Mouse (Mus musculus): ENCODE results near the gene Il27ra.

Il27ra gene

GRCm38 (mm10) chr8:84066291-84066930 lies 24.0 kb upstream of the Il27ra start, which contains the start of gene Rfx1:
Gene Rfx1 (plus strand): TSS chr8:84066834.
- peak; percentile 100 for DNase-seq (ENCODE audit: low spot score in 2 of 2)

DNA sequence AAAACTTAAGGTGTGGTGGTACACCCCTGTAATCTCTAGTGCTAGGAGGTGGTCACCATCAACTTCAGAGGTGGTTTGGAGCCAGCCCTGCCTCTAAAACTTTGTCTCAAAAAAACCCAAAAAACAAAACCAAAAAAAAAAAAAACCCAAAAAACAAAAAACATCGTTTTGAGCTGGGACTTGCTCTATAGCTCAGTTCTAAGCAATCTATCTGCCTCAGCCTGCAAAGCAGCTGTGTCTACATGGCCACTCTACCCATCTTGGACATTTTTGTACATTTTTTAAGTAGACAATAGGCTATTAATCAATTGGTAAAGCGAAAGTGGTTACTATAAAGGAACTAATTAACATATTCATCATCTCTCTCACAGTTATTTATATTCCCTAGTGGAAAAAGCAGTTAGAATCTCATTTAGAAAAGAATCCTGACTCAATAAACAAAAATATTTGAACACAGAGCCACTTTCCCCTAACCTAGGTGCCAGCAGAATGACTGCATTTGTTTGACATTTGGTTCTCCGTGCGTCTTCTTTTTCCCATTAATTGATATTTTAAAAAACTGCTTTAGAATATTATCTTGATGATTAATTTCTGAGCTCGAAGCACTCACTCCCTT lies 23.2 kb upstream of the Il27ra start:
- no peak for DNase-seq (ENCODE audit: low spot score in 2 of 2)

DNA sequence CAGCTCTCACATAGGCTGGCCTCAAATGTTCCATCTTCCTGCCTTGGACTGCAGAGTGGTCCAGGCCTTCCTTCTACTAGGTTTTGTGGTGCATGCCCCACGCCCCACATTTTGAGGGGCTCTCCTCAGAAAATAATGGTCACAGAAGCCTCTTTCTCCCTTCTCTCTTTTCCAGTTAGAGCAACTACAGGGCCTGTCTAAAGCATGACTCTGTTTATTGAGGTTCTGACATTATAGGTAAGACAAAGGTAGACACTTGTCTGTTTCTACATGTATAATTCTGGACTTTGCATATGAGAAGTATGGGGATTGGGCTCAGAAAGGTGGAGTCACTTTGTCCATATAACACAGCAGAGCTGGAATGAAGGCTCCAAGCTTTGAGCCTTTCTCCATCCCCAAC lies 22.6 kb upstream of the Il27ra start, which contains the start of gene Gm10643:
TSS of gene Gm10643 (minus strand) at position 101 of the 400 bp plus-strand sequence.
- DNase-seq (ENCODE audit: low spot score in 2 of 2) = no peak

- no peak for DNase-seq (ENCODE audit: low spot score in 2 of 2)
Measured at GRCm38 (mm10) chr8:84063861-84064610, 21.6 kb upstream of the Il27ra start.

- no peak for DNase-seq (ENCODE audit: low spot score in 2 of 2)
Measured at GRCm38 (mm10) chr8:84060245-84060644, 17.9 kb upstream of the Il27ra start.

- no peak for DNase-seq (ENCODE audit: low spot score in 2 of 2)
Measured at GRCm38 (mm10) chr8:84059226-84059625, 16.8 kb upstream of the Il27ra start.

GRCm38 (mm10) chr8:84057827-84058226 lies 15.4 kb upstream of the Il27ra start:
- DNase-seq (ENCODE audit: low spot score in 2 of 2) = no peak

GRCm38 (mm10) chr8:84053229-84053628 lies 10.8 kb upstream of the Il27ra start:
- no peak for DNase-seq (ENCODE audit: low spot score in 2 of 2)

DNA sequence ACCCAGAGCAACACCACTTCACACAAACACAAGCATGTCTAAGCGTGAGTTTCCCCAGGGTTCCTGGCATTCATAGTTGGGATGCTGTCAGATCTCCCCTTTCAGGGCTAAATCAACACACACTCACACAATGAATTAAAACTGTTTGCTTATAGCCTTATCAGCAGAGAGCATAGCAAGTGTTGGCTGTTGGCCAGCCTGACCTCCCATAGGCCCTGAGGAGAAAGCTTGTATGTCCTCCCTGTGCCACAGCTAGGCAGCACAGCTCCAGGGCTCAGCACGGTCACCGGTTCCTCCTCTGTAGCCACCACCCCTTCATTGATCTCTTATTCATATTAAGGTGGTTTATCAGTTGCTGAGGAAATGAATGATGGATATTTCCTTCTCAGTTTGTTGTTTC lies 10.4 kb upstream of the Il27ra start:
- DNase-seq (ENCODE audit: low spot score in 2 of 2) = no peak

GRCm38 (mm10) chr8:84048171-84048570 lies 5.8 kb upstream of the Il27ra start:
- DNase-seq (ENCODE audit: low spot score in 2 of 2) = no peak

DNA sequence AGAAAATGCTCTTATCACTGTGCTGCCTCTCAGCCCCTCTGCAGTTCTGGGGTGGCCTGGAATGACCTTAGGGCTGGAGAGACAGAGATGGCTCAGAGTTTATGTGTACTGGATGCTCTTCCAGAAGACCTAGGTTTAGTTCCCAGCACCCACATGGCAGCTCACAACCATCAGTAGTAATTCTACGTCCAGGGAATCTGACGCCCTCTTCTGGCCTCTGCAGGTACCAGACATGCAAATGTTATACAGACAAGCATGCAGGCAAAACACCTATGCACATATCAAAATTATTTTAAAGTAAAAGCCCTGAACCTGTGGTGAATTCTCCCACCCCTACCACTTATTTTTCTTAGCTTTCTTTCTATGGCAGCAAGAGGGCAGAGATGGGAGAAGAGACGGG lies 4.1 kb upstream of the Il27ra start:
- no peak for DNase-seq (ENCODE audit: low spot score in 2 of 2)

DNA sequence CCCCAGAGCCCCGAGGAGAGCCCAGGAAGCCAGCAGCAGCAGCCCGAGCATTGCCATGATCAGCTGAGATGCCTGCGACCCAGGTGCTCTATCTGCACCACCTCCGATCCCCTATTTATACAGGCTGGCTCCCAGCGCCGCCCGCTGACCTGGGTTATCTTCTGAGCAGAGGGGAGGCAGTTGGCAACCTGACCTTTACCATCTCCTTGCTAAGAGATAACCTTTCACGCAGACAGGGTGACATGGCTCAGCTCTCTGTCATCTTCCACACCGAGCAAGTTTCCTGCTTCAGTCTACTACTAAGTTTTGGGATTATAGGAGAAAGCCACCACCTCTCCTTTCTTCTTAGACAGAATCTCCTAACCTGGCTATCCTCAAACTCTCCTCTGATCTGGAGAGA lies 2.5 kb upstream of the Il27ra start, which contains the start of gene Rln3:
TSS of gene Rln3 (minus strand) at position 101 of the 400 bp plus-strand sequence.
- DNase-seq (ENCODE audit: low spot score in 2 of 2) = no peak

GRCm38 (mm10) chr8:84044103-84044502 lies 1.7 kb upstream of the Il27ra start:
- DNase-seq (ENCODE audit: low spot score in 2 of 2) = no peak

DNA sequence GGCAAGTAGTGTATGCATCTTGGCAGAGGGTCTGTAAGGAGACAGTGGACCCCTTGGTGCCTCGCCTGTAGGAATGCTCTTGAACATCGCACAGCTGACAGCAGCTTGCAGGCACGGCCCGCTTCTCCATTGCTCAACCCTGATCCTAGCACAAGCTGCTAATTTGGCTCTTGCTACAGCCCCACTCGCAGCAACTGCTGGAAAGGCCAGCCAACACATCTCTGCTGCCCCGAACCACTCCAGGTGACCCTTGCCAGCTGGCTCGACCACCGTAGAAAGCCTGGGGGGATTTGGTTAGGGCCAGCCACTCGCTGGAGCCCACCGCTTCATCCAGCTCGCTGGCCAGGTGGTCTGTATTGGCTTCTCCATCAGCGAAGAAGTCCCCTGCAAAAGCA lies 556 bp upstream of the Il27ra start:
- peak; percentile 42 to 54 for DNase-seq (ENCODE audit: low spot score in 2 of 2)

GRCm38 (mm10) chr8:84039050-84039449 lies 3.3 kb downstream of the Il27ra start:
- DNase-seq (ENCODE audit: low spot score in 2 of 2) = peak; percentile 46 to 76

DNA sequence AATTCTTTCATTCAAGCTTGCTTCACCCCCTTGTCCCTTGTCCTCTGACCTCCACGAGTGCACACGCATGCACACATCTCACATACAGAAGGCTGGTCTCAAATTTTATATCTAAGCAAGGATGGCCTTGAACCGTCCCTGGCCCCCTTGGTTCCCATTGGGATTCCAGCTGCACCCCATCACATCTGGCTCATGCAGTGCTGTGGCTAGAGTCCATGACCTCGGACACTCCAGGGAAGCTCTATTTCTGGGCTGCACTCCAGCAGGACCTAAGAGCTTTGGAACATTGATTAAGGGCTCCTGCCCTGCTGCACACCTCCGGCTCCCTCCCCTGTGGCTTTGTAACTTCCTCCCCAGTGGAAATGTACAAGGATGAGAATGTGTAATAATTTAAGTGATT lies 4.4 kb downstream of the Il27ra start:
- peak; percentile 49 to 72 for DNase-seq (ENCODE audit: low spot score in 2 of 2)

DNA sequence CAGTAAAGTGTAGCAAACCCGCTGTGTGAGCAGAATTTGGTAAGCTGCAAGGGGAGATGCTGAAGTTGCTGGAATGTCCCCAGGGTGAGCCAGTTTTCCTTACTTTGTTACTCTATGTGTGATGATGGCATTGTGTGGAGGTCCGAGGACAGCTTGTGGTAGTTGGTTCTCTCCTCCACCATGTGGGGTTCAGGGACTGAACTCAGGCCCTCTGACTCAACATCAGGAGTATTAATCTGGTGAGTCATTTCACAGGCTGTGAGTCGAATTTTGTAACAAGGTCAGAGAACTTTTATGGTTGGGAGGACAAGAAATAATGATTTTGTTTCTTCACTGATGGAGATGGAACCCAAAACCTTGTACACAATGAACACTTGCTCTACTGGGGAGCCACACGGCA lies 9.6 kb downstream of the Il27ra start:
- no peak for DNase-seq (ENCODE audit: low spot score in 2 of 2)

DNA sequence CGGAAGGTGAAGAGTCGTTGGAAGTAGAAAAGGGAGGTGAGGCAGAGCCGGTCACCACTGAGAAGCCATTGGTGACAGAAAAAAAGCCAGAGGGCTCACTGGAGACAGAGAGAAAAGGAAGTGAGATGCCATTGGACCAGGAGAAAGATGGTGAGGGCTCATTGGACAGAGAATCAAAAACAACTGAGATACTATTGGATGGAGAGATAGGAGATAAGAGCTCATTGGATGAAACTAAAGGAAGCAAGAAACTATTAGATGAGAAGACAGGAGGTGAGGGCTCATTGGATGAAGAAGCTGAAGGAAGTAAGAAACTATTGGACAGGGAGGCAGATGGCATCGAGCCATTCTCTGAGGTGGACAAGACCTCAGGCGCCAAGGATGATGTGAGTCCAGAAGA lies 13.1 kb downstream of the Il27ra start:
- DNase-seq (ENCODE audit: low spot score in 2 of 2) = no peak

GRCm38 (mm10) chr8:84027449-84027848 lies 14.9 kb downstream of the Il27ra start:
- DNase-seq (ENCODE audit: low spot score in 2 of 2) = no peak

GRCm38 (mm10) chr8:84025863-84026262 lies 16.5 kb downstream of the Il27ra start:
- no peak for DNase-seq (ENCODE audit: low spot score in 2 of 2)

GRCm38 (mm10) chr8:84024171-84024570 lies 18.2 kb downstream of the Il27ra start:
- no peak for DNase-seq (ENCODE audit: low spot score in 2 of 2)

GRCm38 (mm10) chr8:84023631-84024030 lies 18.8 kb downstream of the Il27ra start:
- no peak for DNase-seq (ENCODE audit: low spot score in 2 of 2)

DNA sequence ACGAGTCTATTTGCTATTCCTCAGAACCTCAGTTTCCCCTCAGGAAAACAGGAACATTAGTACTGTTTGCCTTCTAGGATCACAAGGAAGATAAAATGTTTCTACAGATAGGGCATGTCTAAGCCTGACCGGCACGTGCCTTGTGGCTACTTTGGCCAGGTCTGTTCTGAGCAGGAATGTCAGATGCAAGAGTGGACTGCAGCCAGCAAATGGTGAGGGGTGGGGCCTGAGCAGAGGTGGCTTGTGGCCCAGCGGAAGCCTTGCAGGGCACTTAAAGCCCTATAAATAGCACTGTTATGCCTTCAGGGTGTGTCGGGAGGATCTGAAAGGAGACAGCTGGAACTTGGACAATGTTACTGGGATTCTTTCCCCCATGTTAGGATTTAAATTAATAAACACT lies 19.3 kb downstream of the Il27ra start:
- DNase-seq (ENCODE audit: low spot score in 2 of 2) = peak; percentile 80 to 85

All from heart, adult 9 months (tissue).